Mouse (Mus musculus) testis, adult 2 months (tissue): ENCODE measurements around the gene Prmt1.

Experiments used
- CTCF ChIP-seq: fragments of 200-500 bp; IDR thresholded peaks from 2 replicates; pipeline ENCODE4 v1.5.1; 2012; ENCODE audit warnings: low read depth, mild to moderate bottlenecking, inconsistent platforms, low read length, moderate library complexity; ENCODE audit not compliant: control insufficient read depth, insufficient read depth, insufficient replicate concordance
- POLR2A ChIP-seq: fragments of 200-500 bp; IDR thresholded peaks from 2 replicates; pipeline ENCODE4 v1.6.1; 2012; ENCODE audit warnings: low read depth, mild to moderate bottlenecking, inconsistent platforms, low read length, moderate library complexity; ENCODE audit not compliant: control insufficient read depth

- no peak for TF ChIP-seq CTCF
- TF ChIP-seq POLR2A: 0 out of 2 replicates have a peak, but pooled peaks have one; percentile 20
Measured at GRCm38 (mm10) chr7:44953561-44953960, 32.8 kb downstream of the Prmt1 start.
